Mouse (Mus musculus) large intestine, adult 2 months (tissue): ENCODE measurements around the gene Lyrm9. TPM values are rescaled to one million over a fixed set of nuclear protein-coding genes. Genes with fewer than 3 reads are reported as not detected.

Experiments
- DNase-seq: peaks from one replicate; pipeline ENCODE4 v3.0.0-alpha.2; 2012; ENCODE audit warnings: low read depth, low spot score
- WGBS: fragments of 180-500 bp; shearing (Covaris S2); methylation state at CpG from one replicate; pipeline ENCODE4 v1.1.7; 2018; 5-methylcytosine and 5-hydroxymethylcytosine counted together
- polyA plus RNA-seq: library from polyadenylated mRNA; depleted of rRNA; stranded (reverse); fragments of >200 nt; gene quantifications from 2 replicates; pipeline ENCODE4 v1.2.3, GENCODE M21; 2012

The Lyrm9 gene
- polyA plus RNA-seq, 1 experiment: 18.7 TPM

GRCm38 (mm10) chr11:78807341-78808108, 18.9 kb upstream of the Lyrm9 start:
- 56% methylated on average over 6 of the region's 6 CpGs for WGBS
- no peak for DNase-seq

GRCm38 (mm10) chr11:78809398-78809797, 17.0 kb upstream of the Lyrm9 start:
- no peak for DNase-seq

GRCm38 (mm10) chr11:78814461-78814941, 11.9 kb upstream of the Lyrm9 start:
- 53% methylated on average over 7 of the region's 7 CpGs for WGBS

GRCm38 (mm10) chr11:78815986-78816792, 10.2 kb upstream of the Lyrm9 start:
- DNase-seq: no peak
- 70% methylated on average over 14 of the region's 14 CpGs for WGBS

More at GRCm38 (mm10) chr11:78814461-78814941, 11.9 kb upstream of the Lyrm9 start:
- no peak for DNase-seq

GRCm38 (mm10) chr11:78817311-78818022, 8.9 kb upstream of the Lyrm9 start:
- WGBS: 81% methylated on average over 11 of the region's 11 CpGs
- no peak for DNase-seq

GRCm38 (mm10) chr11:78820337-78821000, 5.9 kb upstream of the Lyrm9 start:
- WGBS: 50% methylated on average over 12 of the region's 12 CpGs
- no peak for DNase-seq

- WGBS: 55% methylated on average over 13 of the region's 13 CpGs
- no peak for DNase-seq
Observed at GRCm38 (mm10) chr11:78822792-78823498, 3.4 kb upstream of the Lyrm9 start.

- no peak for DNase-seq
Observed at GRCm38 (mm10) chr11:78827546-78827945, 1.2 kb downstream of the Lyrm9 start.

GRCm38 (mm10) chr11:78828386-78828785, 2.0 kb downstream of the Lyrm9 start:
- DNase-seq: peak; percentile 37
- WGBS: 12% methylated on average over 2 of the region's 2 CpGs

More at GRCm38 (mm10) chr11:78827546-78827945, 1.2 kb downstream of the Lyrm9 start:
- 38% methylated on average over 7 of the region's 7 CpGs for WGBS

GRCm38 (mm10) chr11:78829373-78829772, 3.0 kb downstream of the Lyrm9 start:
- DNase-seq: no peak
- 82% methylated on average over 6 of the region's 6 CpGs for WGBS

GRCm38 (mm10) chr11:78830180-78830579, 3.8 kb downstream of the Lyrm9 start:
- 52% methylated on average over 8 of the region's 8 CpGs for WGBS
- DNase-seq: no peak

- WGBS: 18% methylated on average over 4 of the region's 4 CpGs
- DNase-seq: no peak
Observed at GRCm38 (mm10) chr11:78831716-78832115, 5.3 kb downstream of the Lyrm9 start.

GRCm38 (mm10) chr11:78832117-78832726, 5.8 kb downstream of the Lyrm9 start:
- WGBS: 66% methylated on average over 10 of the region's 10 CpGs
- DNase-seq: no peak

GRCm38 (mm10) chr11:78832816-78833314, 6.5 kb downstream of the Lyrm9 start:
- 39% methylated on average over 13 of the region's 13 CpGs for WGBS
- DNase-seq: no peak

- WGBS: 89% methylated on average over 4 of the region's 4 CpGs
- no peak for DNase-seq
Observed at GRCm38 (mm10) chr11:78836486-78836885, 10.1 kb downstream of the Lyrm9 start.

GRCm38 (mm10) chr11:78837989-78838388, 11.6 kb downstream of the Lyrm9 start:
- no peak for DNase-seq
- WGBS: 15% methylated on average over 11 of the region's 11 CpGs

GRCm38 (mm10) chr11:78839491-78839890, 13.1 kb downstream of the Lyrm9 start:
- 88% methylated on average over 14 of the region's 14 CpGs for WGBS

GRCm38 (mm10) chr11:78840141-78840540, 13.8 kb downstream of the Lyrm9 start:
- DNase-seq: no peak
- 64% methylated on average over 5 of the region's 5 CpGs for WGBS

More at GRCm38 (mm10) chr11:78839491-78839890, 13.1 kb downstream of the Lyrm9 start:
- no peak for DNase-seq
